Mouse (Mus musculus) ES-E14 (cell line): ENCODE measurements at regions not wholly inside any gene's neighbourhood (a gene's known extent, or its start where the extent isn't known, plus 50 kb on each side); places are given as distances from the start of the nearest gene placed in this dataset.

Experiments used
- DNase-seq: peaks from one replicate; pipeline ENCODE4 v3.0.0-alpha.2; 2013; ENCODE audit warnings: low read depth, low spot score
- H3K27ac ChIP-seq: 2 replicates; pipeline ENCODE4 v1.5.1; 2012; ENCODE audit warnings: low read depth, mild to moderate bottlenecking, low read length, moderate library complexity, mixed read lengths; ENCODE audit not compliant: poor library complexity, insufficient read depth, severe bottlenecking
- H3K36me3 ChIP-seq: 2 replicates; pipeline ENCODE4 v1.6.1; 2012; ENCODE audit warnings: mild to moderate bottlenecking, low read length, moderate library complexity, mixed read lengths; ENCODE audit not compliant: control insufficient read depth, poor library complexity, insufficient read depth, severe bottlenecking
- H3K4me1 ChIP-seq, 2 experiments: fragments of 150-350 bp in 1 of 2; sonication (generic) in 1 of 2; 2 replicates each; pipeline ENCODE4 v1.6.1; 2012; ENCODE audit warnings: low read length in 2 of 2, mild to moderate bottlenecking in 1 of 2, mixed read lengths in 1 of 2; ENCODE audit not compliant: control insufficient read depth in 2 of 2, insufficient read depth in 2 of 2, poor library complexity in 1 of 2
- H3K4me3 ChIP-seq, 2 experiments: fragments of 150-350 bp in 1 of 2; sonication (generic) in 1 of 2; 2 replicates each; pipeline ENCODE4 v1.5.1; 2012; ENCODE audit warnings: low read length in 2 of 2, low read depth in 1 of 2, mild to moderate bottlenecking in 1 of 2, mixed read lengths in 1 of 2; ENCODE audit not compliant: insufficient read depth in 1 of 2, poor library complexity in 1 of 2, severe bottlenecking in 1 of 2
- H3K9ac ChIP-seq: 2 replicates; pipeline ENCODE4 v1.6.1; 2012; ENCODE audit warnings: low read depth, mild to moderate bottlenecking, low read length, mixed read lengths; ENCODE audit not compliant: poor library complexity, insufficient read depth, severe bottlenecking
- H3K9me3 ChIP-seq: fragments of 150-350 bp; sonication (generic); 2 replicates; pipeline ENCODE4 v1.6.1; 2012; ENCODE audit warnings: low read depth, mild to moderate bottlenecking, low read length; ENCODE audit not compliant: control insufficient read depth, insufficient read depth
- CHD2 ChIP-seq: IDR thresholded peaks from 2 replicates; pipeline ENCODE4 v1.6.1; 2014; ENCODE audit warnings: mild to moderate bottlenecking, low read depth, low read length, inconsistent platforms
- HCFC1 ChIP-seq: IDR thresholded peaks from 2 replicates; pipeline ENCODE4 v1.6.1; 2012; ENCODE audit warnings: low read length, inconsistent platforms, borderline replicate concordance; ENCODE audit not compliant: insufficient read depth
- MAFK ChIP-seq: IDR thresholded peaks from 2 replicates; pipeline ENCODE4 v1.6.1; 2014; ENCODE audit warnings: mild to moderate bottlenecking, low read depth, low read length, inconsistent platforms; ENCODE audit not compliant: insufficient read depth
- ZC3H11A ChIP-seq: IDR thresholded peaks from 2 replicates; pipeline ENCODE4 v1.6.1; 2012; ENCODE audit warnings: low read depth, mild to moderate bottlenecking, inconsistent platforms, low read length, borderline replicate concordance
- ZNF384 ChIP-seq: IDR thresholded peaks from 2 replicates; pipeline ENCODE4 v1.6.1; 2012; ENCODE audit warnings: low read depth, low read length, inconsistent platforms
- in situ Hi-C, 2 experiments: fragments of 600-800 bp; cut with MboI; formaldehyde crosslinking; loops; one replicate each; pipeline ENCODE4 v1.15.1; 2025; ENCODE audit warnings: low sequenced_read_pairs in 2 of 2, inconsistent platforms in 1 of 2; ENCODE audit not compliant: unreplicated experiment in 2 of 2

GRCm38 (mm10) chr10:117472568-117472930 lies 92.7 kb upstream of the Cpsf6 start:
- H3K36me3 ChIP-seq, result no peaks in the 10 kb centered on the region
- peaks cover 0 to 4% of the 10 kb centered on the region in 2 experiments; a peak in 1 of 4 replicates for H3K4me1 ChIP-seq
- H3K9me3 ChIP-seq, result no peaks in the 10 kb centered on the region
- H3K4me3 ChIP-seq, result no peak overlapping the region
- in situ Hi-C loops, result no loop called here
- TF ChIP-seq CHD2 (no peak), HCFC1 (no peak), ZNF384 (no peak), ZC3H11A (no peak), MAFK (no peak)
- DNase-seq, result no peak
- no peak overlapping the region for H3K9ac ChIP-seq
- no peak overlapping the region for H3K27ac ChIP-seq

GRCm38 (mm10) chr10:117471818-117472567 lies 92.2 kb upstream of the Cpsf6 start:
- no peak overlapping the region for H3K4me3 ChIP-seq
- H3K4me1 ChIP-seq, result peaks cover 0 to 4% of the 10 kb centered on the region in 2 experiments; a peak in 1 of 4 replicates
- H3K27ac ChIP-seq, result no peak overlapping the region
- H3K9me3 ChIP-seq, result no peaks in the 10 kb centered on the region
- in situ Hi-C loops, result no loop called here
- H3K9ac ChIP-seq, result no peak overlapping the region
- H3K36me3 ChIP-seq, result no peaks in the 10 kb centered on the region
- TF ChIP-seq ZNF384, result peak; percentile 72
- TF ChIP-seq CHD2, result no peak
- DNase-seq, result no peak

- Histone ChIP-seq H3K36me3 (no peaks in the 10 kb centered on the region), H3K27ac (no peak overlapping the region), H3K4me3 (no peak overlapping the region), H3K9me3 (no peaks in the 10 kb centered on the region), H3K9ac (no peak overlapping the region), H3K4me1 (peaks cover 0 to 4% of the 10 kb centered on the region in 2 experiments; a peak in 1 of 4 replicates)
- in situ Hi-C loops, result no loop called here
- TF ChIP-seq ZC3H11A (no peak), MAFK (no peak), ZNF384 (no peak), HCFC1 (no peak), CHD2 (no peak)
- DNase-seq, result no peak
These were observed 91.4 kb upstream of the Cpsf6 start for GRCm38 (mm10) chr10:117471036-117471817.

GRCm38 (mm10) chr10:117470481-117470880 lies 90.7 kb upstream of the Cpsf6 start:
- Histone ChIP-seq H3K4me1 (peaks cover 0 to 4% of the 10 kb centered on the region in 2 experiments; a peak in 1 of 4 replicates), H3K9me3 (no peaks in the 10 kb centered on the region), H3K27ac (no peak overlapping the region), H3K4me3 (no peak overlapping the region), H3K36me3 (no peaks in the 10 kb centered on the region), H3K9ac (no peak overlapping the region)
- in situ Hi-C loops, result no loop called here
- no peak for DNase-seq
- no peak for TF ChIP-seq ZNF384
